Mouse (Mus musculus): ENCODE data around the gene Fuca1.

GRCm38 (mm10) chr4:135946659-135947301 is 26.2 kb downstream of the Fuca1 start:
- peak in 1 of 2 experiments; percentile 7; a peak in 2 of 4 replicates for TF ChIP-seq POLR2A (IDR thresholded peaks at IDR 0.05; ENCODE audit: control insufficient read depth in 1 of 2, insufficient read depth in 1 of 2, low read depth in 1 of 2, low read length in 2 of 2, poor library complexity in 1 of 2)
- TF ChIP-seq ZMIZ1 (IDR thresholded peaks at IDR 0.05; ENCODE audit: low read depth, low read length): no peak
- no peak for TF ChIP-seq CTCF (IDR thresholded peaks at IDR 0.05 in 2 of 3, conservative IDR thresholded peaks at IDR 0.05 in 1 of 3; ENCODE audit: control insufficient read depth in 1 of 3, insufficient read depth in 1 of 3, low read depth in 2 of 3, low read length in 3 of 3, poor library complexity in 1 of 3, severe bottlenecking in 1 of 3)
- TF ChIP-seq POLR2AphosphoS2 (IDR thresholded peaks at IDR 0.05; ENCODE audit: low read length): no peak
- TF ChIP-seq GATA1 (IDR thresholded peaks at IDR 0.05; ENCODE audit: low read depth, low read length): no peak
- no peak for TF ChIP-seq UBTF (IDR thresholded peaks at IDR 0.05; ENCODE audit: borderline replicate concordance, insufficient read depth, low read depth, low read length)
- TF ChIP-seq EP300 (IDR thresholded peaks at IDR 0.05; ENCODE audit: low read depth in 1 of 2, low read length in 2 of 2): no peak
- no peak for TF ChIP-seq NELFE (IDR thresholded peaks at IDR 0.05; ENCODE audit: low read depth, low read length)
- no peak for TF ChIP-seq CHD2 (IDR thresholded peaks at IDR 0.05; ENCODE audit: low read length)
- peak; percentile 58; the same call in 1 of the 2 replicates for TF ChIP-seq MXI1 (IDR thresholded peaks at IDR 0.05; ENCODE audit: low read depth, low read length)
